Mouse (Mus musculus) lung, adult 2 months (tissue): ENCODE results near the gene Smad1. TPM values are rescaled to one million over a fixed set of nuclear protein-coding genes. Genes with fewer than 3 reads are reported as not detected.

ENCODE experiments used
- DNase-seq: peaks from one replicate; pipeline ENCODE4 v3.0.0; 2022
- H3K4me1 ChIP-seq: fragments of 200-500 bp; 2 replicates; pipeline ENCODE4 v1.6.1; 2011; ENCODE audit warnings: low read length; ENCODE audit not compliant: control insufficient read depth, insufficient read depth
- H3K4me3 ChIP-seq: fragments of 200-500 bp; replicated peaks from 2 replicates; pipeline ENCODE3; 2011; ENCODE audit warnings: low read depth, mild to moderate bottlenecking, control low read depth, low read length; ENCODE audit errors: extremely low read depth
- CTCF ChIP-seq: fragments of 200-500 bp; IDR thresholded peaks from 2 replicates; pipeline ENCODE4 v1.5.1; 2011; ENCODE audit warnings: mild to moderate bottlenecking, low read length, control low read depth; ENCODE audit not compliant: insufficient read depth
- POLR2A ChIP-seq: fragments of 200-500 bp; IDR thresholded peaks from 2 replicates; pipeline ENCODE4 v1.6.1; 2011; ENCODE audit warnings: low read depth, mild to moderate bottlenecking, control low read depth, low read length, borderline replicate concordance; ENCODE audit errors: extremely low read depth
- WGBS: fragments of 180-500 bp; shearing (Covaris S2); methylation state at CpG from one replicate; pipeline ENCODE4 v1.1.7; 2018; 5-methylcytosine and 5-hydroxymethylcytosine counted together
- polyA plus RNA-seq: library from polyadenylated mRNA; depleted of rRNA; stranded (reverse); fragments of >200 nt; gene quantifications from 2 replicates; pipeline ENCODE4 v1.2.3, GENCODE M21; 2012

Gene Smad1
- polyA plus RNA-seq, 1 experiment = 35.0 TPM

GRCm38 (mm10) chr8:79386358-79386757 is 13.0 kb downstream of the Smad1 start:
- TF ChIP-seq CTCF (0 out of 2 replicates have a peak, but pooled peaks have one; percentile 12), POLR2A (no peak)
- no peak for DNase-seq

DNA sequence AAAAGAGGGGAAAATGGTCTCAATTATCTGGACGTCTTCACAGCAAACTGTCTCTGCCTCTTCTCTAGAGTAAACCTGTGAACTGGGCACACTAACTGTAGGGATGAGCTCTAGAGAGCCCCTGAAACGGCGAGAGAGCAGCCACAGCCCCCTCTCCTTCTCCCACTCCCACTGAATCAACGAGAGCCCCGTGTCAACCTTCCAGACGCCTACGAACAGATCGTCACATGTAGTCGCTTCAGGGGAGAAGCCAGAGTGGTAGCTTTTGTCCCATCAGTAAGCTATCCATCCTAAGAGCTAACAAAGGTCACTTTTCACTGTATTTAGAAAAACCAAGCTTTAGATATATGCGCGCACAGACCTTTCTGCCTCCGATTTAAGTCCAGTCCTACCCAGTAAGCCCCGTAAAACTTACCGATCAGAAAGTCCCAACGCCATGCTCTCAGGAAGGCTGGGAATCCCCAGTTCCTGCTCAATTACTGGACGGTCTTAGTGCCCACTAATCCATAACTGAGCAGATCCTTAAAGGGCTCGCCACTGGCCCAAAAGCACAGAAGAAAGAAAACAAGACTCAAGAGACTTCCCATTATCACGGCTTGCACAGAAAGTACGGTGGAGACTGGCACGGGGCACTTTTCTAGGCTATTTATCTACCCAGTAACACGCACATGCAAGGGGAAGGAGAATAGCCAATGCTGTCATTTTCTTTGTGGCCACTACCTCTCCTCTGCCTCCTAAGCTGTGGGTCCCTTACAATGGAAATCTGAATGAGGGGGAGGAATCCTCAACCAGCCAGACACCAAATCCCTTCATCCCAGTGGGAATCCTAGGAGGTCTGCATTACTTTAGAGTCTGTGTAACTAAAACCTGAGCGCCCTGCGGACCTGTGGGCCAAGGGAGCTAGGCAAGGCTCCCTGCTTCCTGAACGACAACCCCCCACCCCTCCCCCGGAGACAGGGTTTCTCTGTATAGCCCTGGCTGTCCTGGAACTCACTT is 14.7 kb downstream of the Smad1 start:
- DNase-seq = no peak
- H3K4me1 ChIP-seq = 0 out of 2 replicates have a peak, but pooled peaks cover 2% of the 10 kb centered on the region
- TF ChIP-seq CTCF = no peak
- TF ChIP-seq POLR2A = no peak
- no peak overlapping the region for H3K4me3 ChIP-seq
- WGBS = 57% methylated on average over 25 of the region's 25 CpGs

More at GRCm38 (mm10) chr8:79386358-79386757, 13.0 kb downstream of the Smad1 start:
- 78% methylated on average over 6 of the region's 6 CpGs for WGBS
- H3K4me1 ChIP-seq = 0 out of 2 replicates have a peak, but pooled peaks cover 2% of the 10 kb centered on the region
- no peak overlapping the region for H3K4me3 ChIP-seq

- 44% methylated on average over 8 of the region's 8 CpGs for WGBS
- TF ChIP-seq POLR2A (no peak), CTCF (no peak)
- no peak for DNase-seq
- 0 out of 2 replicates have a peak, but pooled peaks cover 2% of the 10 kb centered on the region for H3K4me1 ChIP-seq
- no peak overlapping the region for H3K4me3 ChIP-seq
These were observed 16.5 kb downstream of the Smad1 start for GRCm38 (mm10) chr8:79382857-79383262.

- Histone ChIP-seq H3K4me3 (no peak overlapping the region), H3K4me1 (0 out of 2 replicates have a peak, but pooled peaks cover 2% of the 10 kb centered on the region)
- no peak for DNase-seq
- WGBS = 61% methylated on average over 6 of the region's 6 CpGs
- no peak for TF ChIP-seq CTCF
- no peak for TF ChIP-seq POLR2A
These were observed 17.5 kb downstream of the Smad1 start for GRCm38 (mm10) chr8:79381771-79382170.

- no peak for TF ChIP-seq CTCF
- TF ChIP-seq POLR2A = no peak
- H3K4me1 ChIP-seq = 0 out of 2 replicates have a peak, but pooled peaks cover 2% of the 10 kb centered on the region
- H3K4me3 ChIP-seq = no peak overlapping the region
- no peak for DNase-seq
- WGBS = 68% methylated on average over 1 of the region's 1 CpGs
These were observed 18.9 kb downstream of the Smad1 start for GRCm38 (mm10) chr8:79380386-79380785.

- 73% methylated on average over 14 of the region's 14 CpGs for WGBS
- TF ChIP-seq CTCF = no peak
- no peak for TF ChIP-seq POLR2A
- DNase-seq = no peak
- Histone ChIP-seq H3K4me1 (peaks cover 6% of the 10 kb centered on the region), H3K4me3 (no peak overlapping the region)
These were observed 19.3 kb downstream of the Smad1 start for GRCm38 (mm10) chr8:79379971-79380370.

GRCm38 (mm10) chr8:79376648-79377047 is 22.7 kb downstream of the Smad1 start:
- 82% methylated on average over 9 of the region's 9 CpGs for WGBS
- Histone ChIP-seq H3K4me3 (no peak overlapping the region), H3K4me1 (peaks cover 18% of the 10 kb centered on the region)
- DNase-seq = no peak
- TF ChIP-seq CTCF = no peak

DNA sequence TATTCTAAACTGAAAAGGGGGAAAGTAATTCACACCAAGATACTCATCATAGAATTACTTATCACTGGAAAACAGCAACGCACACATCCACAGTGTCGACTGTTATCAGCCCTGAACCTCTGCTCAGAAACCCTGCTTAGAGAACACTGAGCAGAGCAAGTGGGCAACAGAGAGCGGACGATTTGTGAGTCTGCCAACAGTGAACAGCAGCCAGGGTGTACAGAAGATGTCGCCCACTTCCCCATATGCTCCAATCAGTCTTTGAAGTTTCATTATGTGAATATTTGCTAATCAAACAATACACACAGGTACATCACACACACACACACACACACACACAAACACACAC is 23.6 kb downstream of the Smad1 start:
- H3K4me3 ChIP-seq = no peak overlapping the region
- DNase-seq = no peak
- 20% methylated on average over 5 of the region's 5 CpGs for WGBS

DNA sequence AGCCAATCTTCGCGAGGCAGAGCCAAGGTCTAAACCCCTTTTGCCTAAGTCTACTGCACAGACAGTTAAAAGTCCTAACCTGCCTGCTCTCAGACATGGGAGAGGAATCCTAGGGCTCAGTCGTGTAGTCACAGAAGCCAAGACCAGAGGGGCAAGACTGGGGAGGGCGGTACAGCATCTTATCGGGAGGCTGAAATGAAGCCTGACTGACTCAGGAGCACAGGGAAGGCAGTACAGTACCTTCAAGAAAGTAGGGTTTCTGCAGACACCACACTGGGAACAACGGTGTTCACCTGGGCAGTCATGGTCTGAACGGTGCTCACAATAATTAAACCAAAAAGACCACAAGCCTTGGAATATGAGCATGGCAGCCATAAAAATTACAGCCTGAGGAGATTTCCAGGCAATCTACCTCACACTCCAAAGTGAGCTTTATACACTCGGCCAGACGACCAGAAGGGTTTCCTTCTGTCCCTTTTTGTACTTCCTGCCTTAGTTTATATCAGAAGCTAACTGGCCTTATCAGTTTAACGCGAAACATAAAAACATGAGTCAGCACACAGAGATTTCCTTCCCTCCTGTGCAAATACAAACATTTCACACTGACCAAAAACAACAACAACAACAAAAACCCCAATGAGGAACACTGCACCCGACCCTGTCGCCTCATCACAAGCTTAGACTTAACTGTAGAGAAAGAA is 24.1 kb downstream of the Smad1 start:
- Histone ChIP-seq H3K4me1 (peaks cover 28% of the 10 kb centered on the region), H3K4me3 (no peak overlapping the region)
- DNase-seq = no peak
- 25% methylated on average over 13 of the region's 13 CpGs for WGBS
- TF ChIP-seq CTCF (no peak), POLR2A (no peak)

More for the DNA sequence above, 23.6 kb downstream of the Smad1 start:
- TF ChIP-seq CTCF (no peak), POLR2A (no peak)
- H3K4me1 ChIP-seq = peaks cover 25% of the 10 kb centered on the region
